Mouse (Mus musculus) stomach, embryonic 14.5 days (tissue): ENCODE results near the gene Zpbp. TPM values are rescaled to one million over a fixed set of nuclear protein-coding genes. Genes with fewer than 3 reads are reported as not detected.

Experiments used
- ATAC-seq: fragments of 200-750 bp; cut with Nextera tagmentation; 2 replicates; pipeline ENCODE4 v1.8.0; 2017; ENCODE audit warnings: low read depth, moderate TSS enrichment; ENCODE audit not compliant: insufficient number of reproducible peaks, insufficient read depth, low FRiP score
- H3K27ac ChIP-seq: fragments of 300-500 bp; sonication (generic); 2 replicates; pipeline ENCODE4 v1.5.1; 2014; ENCODE audit warnings: mild to moderate bottlenecking, low read length, moderate library complexity, mixed read lengths
- H3K27me3 ChIP-seq: fragments of 300-500 bp; sonication (generic); 2 replicates; pipeline ENCODE4 v1.6.1; 2014; ENCODE audit warnings: low read length, control low read depth, mixed read lengths; ENCODE audit not compliant: control insufficient read depth, insufficient read depth
- H3K36me3 ChIP-seq: fragments of 300-500 bp; sonication (generic); 2 replicates; pipeline ENCODE4 v1.6.1; 2014; ENCODE audit warnings: mild to moderate bottlenecking, control low read depth, low read length, moderate library complexity, mixed read lengths; ENCODE audit not compliant: control insufficient read depth, insufficient read depth
- H3K4me1 ChIP-seq: fragments of 300-500 bp; sonication (generic); 2 replicates; pipeline ENCODE4 v1.6.1; 2014; ENCODE audit warnings: low read length, control low read depth, mixed read lengths; ENCODE audit not compliant: control insufficient read depth, insufficient read depth
- H3K4me2 ChIP-seq: fragments of 300-500 bp; sonication (generic); replicated peaks from 2 replicates; pipeline ENCODE4 v1.6.1; 2014; ENCODE audit warnings: low read depth, low read length, control low read depth
- H3K4me3 ChIP-seq: fragments of 300-500 bp; sonication (generic); 2 replicates; pipeline ENCODE4 v1.5.1; 2014; ENCODE audit warnings: low read depth, low read length, control low read depth
- H3K9ac ChIP-seq: fragments of 300-500 bp; sonication (generic); replicated peaks from 2 replicates; pipeline ENCODE4 v1.6.1; 2014; ENCODE audit warnings: low read depth, mild to moderate bottlenecking, control low read depth, low read length, moderate library complexity, mixed read lengths
- H3K9me3 ChIP-seq: fragments of 300-500 bp; sonication (generic); 2 replicates; pipeline ENCODE4 v1.6.1; 2016; ENCODE audit warnings: low read depth, low read length, control low read depth; ENCODE audit not compliant: control insufficient read depth
- WGBS: fragments of 180-500 bp; shearing (Covaris S2); extraction: QIAGEN DNeasy Blood & Tissue Kit; methylation state at CpG from one replicate; pipeline ENCODE4 v1.1.7; 2014; 5-methylcytosine and 5-hydroxymethylcytosine counted together
- polyA plus RNA-seq: library from polyadenylated mRNA; unstranded; fragments of >200 nt; fragmentation: Nextera tagmentation; extraction: Ambion mirVana; gene quantifications from 2 replicates; pipeline ENCODE4 v1.2.1, GENCODE M21; 2014

Gene Zpbp
- polyA plus RNA-seq, 1 experiment from 2014 or later = 1.0 TPM

GRCm38 (mm10) chr11:11257348-11257747 lies 204.9 kb downstream of the Zpbp start:
- ATAC-seq = no peak
- Histone ChIP-seq H3K9ac (no peak overlapping the region), H3K9me3 (no peaks in the 10 kb centered on the region), H3K27me3 (no peaks in the 10 kb centered on the region), H3K4me3 (no peak overlapping the region), H3K36me3 (no peaks in the 10 kb centered on the region), H3K27ac (no peak overlapping the region), H3K4me2 (no peak overlapping the region), H3K4me1 (no peaks in the 10 kb centered on the region)
- 96% methylated on average over 1 of the region's 1 CpGs for WGBS

- ATAC-seq = no peak
- Histone ChIP-seq H3K27ac (no peak overlapping the region), H3K4me3 (no peak overlapping the region), H3K4me1 (no peaks in the 10 kb centered on the region), H3K36me3 (no peaks in the 10 kb centered on the region), H3K9me3 (no peaks in the 10 kb centered on the region), H3K4me2 (no peak overlapping the region), H3K9ac (no peak overlapping the region), H3K27me3 (no peaks in the 10 kb centered on the region)
- WGBS = 64% methylated on average over 6 of the region's 6 CpGs
These were observed 219.4 kb downstream of the Zpbp start for GRCm38 (mm10) chr11:11242694-11243377.

- Histone ChIP-seq H3K36me3 (no peaks in the 10 kb centered on the region), H3K4me2 (no peak overlapping the region), H3K9me3 (no peaks in the 10 kb centered on the region), H3K4me1 (no peaks in the 10 kb centered on the region), H3K27me3 (no peaks in the 10 kb centered on the region), H3K4me3 (no peak overlapping the region), H3K9ac (no peak overlapping the region), H3K27ac (no peak overlapping the region)
- WGBS = 83% methylated on average over 1 of the region's 1 CpGs
- peak; percentile 53; the same call in 1 of the 2 replicates for ATAC-seq
These were observed 222.9 kb downstream of the Zpbp start for GRCm38 (mm10) chr11:11239346-11239745.

Other genes starting within 250 kb of the Zpbp start
- 1.4 and 2.3 TPM in 2 replicates for gene Spata48, start 314 bp downstream of the Zpbp start, polyA plus RNA-seq
- gene 4930512M02Rik, start 165.4 kb upstream of the Zpbp start, polyA plus RNA-seq = not detected in 2 replicates
- 2.2 and 2.6 TPM in 2 replicates for gene Ikzf1, start 222.6 kb upstream of the Zpbp start, polyA plus RNA-seq